Mouse (Mus musculus) E14TG2a.4 (cell line): ENCODE data around the gene Igflr1.

Experiments used
- CTCF ChIP-seq: conservative IDR thresholded peaks from 2 replicates; pipeline ENCODE4 v1.5.1; 2014; ENCODE audit warnings: low read length
- NANOG ChIP-seq: IDR thresholded peaks from 2 replicates; pipeline ENCODE4 v1.6.1; 2014; ENCODE audit warnings: borderline replicate concordance, low read length, mixed read lengths
- POU5F1 ChIP-seq: IDR thresholded peaks from 2 replicates; pipeline ENCODE4 v1.6.1; 2014; ENCODE audit warnings: low read length, borderline replicate concordance

DNA sequence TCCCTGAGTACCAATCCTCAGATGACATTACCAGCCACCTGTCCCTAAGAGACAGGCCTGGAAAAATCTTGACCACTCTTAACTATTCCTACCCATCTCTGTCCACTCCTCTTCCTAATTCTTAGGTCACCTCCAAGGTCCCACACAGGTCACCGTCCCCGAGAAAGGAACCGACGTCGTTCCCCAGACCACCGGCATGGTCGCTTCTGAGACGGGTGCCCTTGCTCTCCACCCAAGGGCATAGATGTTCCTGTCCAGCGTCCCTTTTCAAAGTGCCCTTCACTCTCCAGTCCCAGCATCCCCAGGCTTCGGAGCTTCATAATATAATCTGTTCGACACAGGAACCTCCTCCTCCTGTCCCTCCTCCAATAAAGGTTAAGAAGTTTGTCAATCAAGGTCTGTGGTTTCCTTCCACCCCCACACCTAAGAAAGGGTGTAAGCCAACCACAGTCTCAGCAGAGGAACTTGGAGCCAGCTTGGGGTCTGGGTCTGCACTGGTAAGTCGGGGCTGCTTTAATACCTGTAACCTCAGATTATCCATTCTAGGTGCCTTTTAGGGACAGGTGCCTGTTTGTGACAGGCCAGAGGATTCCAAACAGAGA is at the start of gene Igflr1:
- TF ChIP-seq CTCF: no peak
- TF ChIP-seq POU5F1: no peak
- no peak for TF ChIP-seq NANOG
